Mouse (Mus musculus) kidney, embryonic 16.5 days (tissue): ENCODE measurements around the gene Lrrc59. TPM values are rescaled to one million over a fixed set of nuclear protein-coding genes. Genes with fewer than 3 reads are reported as not detected.
"Not testable (repeated sequence)": the region's sequence is repeated elsewhere in the genome, so short reads cannot be mapped to it uniquely, and the experiment has no call there.

Source experiments
- ATAC-seq: fragments of 200-750 bp; cut with Nextera tagmentation; 2 replicates; pipeline ENCODE4 v1.8.0; 2017; ENCODE audit warnings: moderate TSS enrichment; ENCODE audit not compliant: low FRiP score, low TSS enrichment
- H3K27ac ChIP-seq: fragments of 300-500 bp; sonication (generic); 2 replicates; pipeline ENCODE4 v1.5.1; 2014; ENCODE audit warnings: low read length
- H3K27me3 ChIP-seq: fragments of 300-500 bp; sonication (generic); 2 replicates; pipeline ENCODE4 v1.6.1; 2014; ENCODE audit warnings: low read length, control low read depth, mixed read lengths; ENCODE audit not compliant: insufficient read depth
- H3K36me3 ChIP-seq: fragments of 300-500 bp; sonication (generic); 2 replicates; pipeline ENCODE4 v1.6.1; 2014; ENCODE audit warnings: low read length, control low read depth, mixed read lengths; ENCODE audit not compliant: insufficient read depth
- H3K4me1 ChIP-seq: fragments of 300-500 bp; sonication (generic); 2 replicates; pipeline ENCODE4 v1.6.1; 2014; ENCODE audit warnings: low read length, control low read depth, mixed read lengths; ENCODE audit not compliant: insufficient read depth
- H3K4me2 ChIP-seq: fragments of 300-500 bp; sonication (generic); replicated peaks from 2 replicates; pipeline ENCODE4 v1.6.1; 2014; ENCODE audit warnings: low read depth, low read length
- H3K4me3 ChIP-seq: fragments of 300-500 bp; sonication (generic); 2 replicates; pipeline ENCODE4 v1.5.1; 2014; ENCODE audit warnings: mild to moderate bottlenecking, low read length
- H3K9ac ChIP-seq: fragments of 300-500 bp; sonication (generic); replicated peaks from 2 replicates; pipeline ENCODE4 v1.6.1; 2014; ENCODE audit warnings: low read length
- H3K9me3 ChIP-seq: fragments of 300-500 bp; sonication (generic); 2 replicates; pipeline ENCODE4 v1.6.1; 2016; ENCODE audit warnings: low read length, control low read depth
- WGBS: fragments of 180-500 bp; shearing (Covaris S2); extraction: QIAGEN DNeasy Blood & Tissue Kit; methylation state at CpG from one replicate; pipeline ENCODE4 v1.1.7; 2014; 5-methylcytosine and 5-hydroxymethylcytosine counted together
- polyA plus RNA-seq: library from polyadenylated mRNA; unstranded; fragments of >200 nt; fragmentation: Nextera tagmentation; extraction: Ambion mirVana; gene quantifications from 2 replicates; pipeline ENCODE4 v1.2.1, GENCODE M21; 2015

Gene Lrrc59
- polyA plus RNA-seq, 1 experiment from 2014 or later, result 218 TPM

- Histone ChIP-seq H3K27me3 (no peaks in the 10 kb centered on the region), H3K4me2 (peak overlapping the region; percentile 85), H3K27ac (peak overlapping the region; percentile 55; the same call in 1 of the 2 replicates), H3K4me1 (peaks cover 13% of the 10 kb centered on the region), H3K36me3 (peaks cover 24% of the 10 kb centered on the region), H3K4me3 (peak overlapping the region; percentile 100), H3K9me3 (no peaks in the 10 kb centered on the region), H3K9ac (peak overlapping the region; percentile 92)
- 11% methylated on average over 26 of the region's 26 CpGs for WGBS
- peak; percentile 46; the same call in 1 of the 2 replicates for ATAC-seq
These were observed 838 bp downstream of the Lrrc59 start for GRCm38 (mm10) chr11:94630199-94631011.

DNA sequence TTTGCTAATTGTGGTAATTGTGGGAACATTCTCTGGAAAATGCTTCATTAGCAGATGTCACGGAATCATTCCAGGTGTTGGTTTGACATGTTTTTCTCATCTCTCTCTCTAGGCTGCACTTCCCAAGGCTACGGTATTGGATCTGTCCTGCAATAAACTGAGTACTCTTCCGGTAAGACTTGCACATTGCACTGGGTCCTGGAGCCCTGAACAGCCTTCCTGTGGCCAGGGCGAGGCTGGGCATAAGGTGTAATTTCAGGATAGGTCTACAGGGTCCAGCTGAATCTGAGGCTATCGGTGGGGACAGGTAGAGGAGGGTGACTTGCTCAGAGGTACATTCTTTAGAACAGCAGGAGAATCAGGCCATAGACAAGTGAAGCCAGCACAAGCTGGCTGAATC, 2.4 kb downstream of the Lrrc59 start:
- H3K4me1 ChIP-seq, result peaks cover 13% of the 10 kb centered on the region
- ATAC-seq, result no peak
- no peak overlapping the region for H3K4me3 ChIP-seq
- 94% methylated on average over 5 of the region's 5 CpGs for WGBS
- no peaks in the 10 kb centered on the region for H3K27me3 ChIP-seq
- no peak overlapping the region for H3K27ac ChIP-seq
- H3K9ac ChIP-seq, result no peak overlapping the region
- peaks cover 39% of the 10 kb centered on the region for H3K36me3 ChIP-seq
- no peak overlapping the region for H3K4me2 ChIP-seq
- H3K9me3 ChIP-seq, result no peaks in the 10 kb centered on the region

DNA sequence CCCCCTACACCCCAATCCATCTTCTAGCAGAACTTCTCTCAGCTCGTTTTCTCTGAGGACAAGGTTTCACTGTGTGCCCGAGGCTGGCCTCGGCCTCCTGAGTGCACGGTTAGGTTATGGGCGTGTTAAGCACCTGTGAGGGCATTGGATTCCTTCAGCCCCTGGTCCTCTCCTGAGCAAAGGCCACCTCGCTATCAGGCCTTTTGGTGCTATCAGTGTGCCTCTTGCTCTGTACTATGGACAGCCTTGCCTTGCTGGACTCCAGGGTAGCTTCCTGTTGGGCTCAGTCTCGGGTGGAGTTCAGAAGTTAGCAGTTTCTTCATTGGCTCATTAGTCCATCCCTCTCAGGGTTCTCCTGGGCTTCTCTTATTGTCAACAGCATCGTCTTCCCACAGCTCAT, 3.4 kb downstream of the Lrrc59 start:
- peaks cover 50% of the 10 kb centered on the region for H3K36me3 ChIP-seq
- 84% methylated on average over 8 of the region's 8 CpGs for WGBS
- no peaks in the 10 kb centered on the region for H3K9me3 ChIP-seq
- peaks cover 13% of the 10 kb centered on the region for H3K4me1 ChIP-seq
- no peak overlapping the region for H3K4me3 ChIP-seq
- no peak for ATAC-seq
- H3K4me2 ChIP-seq, result no peak overlapping the region
- H3K9ac ChIP-seq, result no peak overlapping the region
- H3K27ac ChIP-seq, result no peak overlapping the region
- no peaks in the 10 kb centered on the region for H3K27me3 ChIP-seq

DNA sequence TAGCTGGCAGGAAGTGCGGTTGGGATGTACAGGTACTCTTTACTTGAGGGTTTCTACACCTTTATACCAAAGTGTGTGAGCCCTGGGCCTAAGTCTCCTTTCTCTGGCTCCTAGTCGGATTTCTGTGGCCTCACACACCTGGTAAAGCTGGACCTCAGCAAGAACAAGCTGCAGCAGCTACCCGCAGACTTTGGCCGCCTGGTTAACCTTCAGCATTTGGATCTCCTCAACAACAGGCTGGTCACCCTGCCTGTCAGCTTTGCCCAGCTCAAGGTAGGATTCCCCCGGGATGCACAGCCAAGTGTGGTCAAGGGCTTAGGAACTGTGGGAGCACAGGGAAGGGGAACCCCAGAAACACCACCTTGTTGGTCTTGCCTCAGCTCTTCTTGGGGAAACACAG, 4.9 kb downstream of the Lrrc59 start:
- no peaks in the 10 kb centered on the region for H3K9me3 ChIP-seq
- WGBS, result 90% methylated on average over 5 of the region's 5 CpGs
- peaks cover 13% of the 10 kb centered on the region for H3K4me1 ChIP-seq
- no peak overlapping the region for H3K9ac ChIP-seq
- H3K36me3 ChIP-seq, result peaks cover 64% of the 10 kb centered on the region
- no peak overlapping the region for H3K4me3 ChIP-seq
- ATAC-seq, result no peak
- H3K4me2 ChIP-seq, result no peak overlapping the region
- H3K27ac ChIP-seq, result no peak overlapping the region
- no peaks in the 10 kb centered on the region for H3K27me3 ChIP-seq

DNA sequence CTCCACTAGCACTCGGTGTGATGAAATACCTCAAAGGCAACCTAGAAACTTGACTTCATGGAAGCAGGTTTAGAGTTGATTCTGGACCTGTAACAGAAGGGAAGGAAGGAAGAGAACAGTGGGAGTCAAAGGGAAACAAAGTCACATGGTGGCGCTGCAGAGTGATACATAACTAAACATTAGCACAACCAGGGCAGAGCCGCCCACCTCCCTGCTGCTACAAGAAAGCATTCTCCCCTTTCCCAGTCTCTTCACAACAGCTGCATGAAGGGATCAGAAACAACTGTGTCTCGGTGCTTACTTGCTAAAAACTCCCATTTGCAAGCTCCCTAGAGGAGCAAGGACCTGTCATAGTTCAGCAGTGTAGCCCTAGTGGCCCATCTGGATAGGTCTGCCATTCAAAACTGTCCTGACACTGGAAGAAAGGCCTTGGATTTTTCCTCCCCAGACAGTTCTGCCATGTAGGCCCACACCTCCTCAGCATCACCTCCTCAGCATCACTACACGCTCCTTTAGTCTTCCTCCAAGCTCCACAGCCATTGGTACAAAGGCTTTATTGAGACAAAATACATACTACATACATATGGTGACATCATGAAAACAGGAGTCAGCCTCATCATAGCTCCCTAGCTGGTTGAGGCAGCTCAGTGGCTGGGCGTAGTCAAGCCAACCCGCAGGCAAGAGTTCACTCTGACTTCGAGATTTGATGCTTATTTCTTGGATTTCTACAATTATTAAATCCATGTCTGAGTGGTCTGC, 15.1 kb downstream of the Lrrc59 start:
- H3K4me2 ChIP-seq, result no peak overlapping the region
- H3K36me3 ChIP-seq, result peaks cover 74% of the 10 kb centered on the region
- WGBS, result 89% methylated on average over 8 of the region's 8 CpGs
- no peaks in the 10 kb centered on the region for H3K9me3 ChIP-seq
- H3K4me3 ChIP-seq, result no peak overlapping the region
- no peak overlapping the region for H3K9ac ChIP-seq
- H3K27ac ChIP-seq, result no peak overlapping the region
- no peaks in the 10 kb centered on the region for H3K4me1 ChIP-seq
- H3K27me3 ChIP-seq, result no peaks in the 10 kb centered on the region
- ATAC-seq, result no peak

GRCm38 (mm10) chr11:94646457-94646856, 16.9 kb downstream of the Lrrc59 start:
- no peak overlapping the region for H3K9ac ChIP-seq
- H3K4me2 ChIP-seq, result no peak overlapping the region
- no peaks in the 10 kb centered on the region for H3K4me1 ChIP-seq
- H3K27ac ChIP-seq, result no peak overlapping the region
- H3K4me3 ChIP-seq, result no peak overlapping the region
- no peak for ATAC-seq
- no peaks in the 10 kb centered on the region for H3K9me3 ChIP-seq
- H3K27me3 ChIP-seq, result no peaks in the 10 kb centered on the region
- H3K36me3 ChIP-seq, result peaks cover 59% of the 10 kb centered on the region
- WGBS, result 88% methylated on average over 4 of the region's 4 CpGs

DNA sequence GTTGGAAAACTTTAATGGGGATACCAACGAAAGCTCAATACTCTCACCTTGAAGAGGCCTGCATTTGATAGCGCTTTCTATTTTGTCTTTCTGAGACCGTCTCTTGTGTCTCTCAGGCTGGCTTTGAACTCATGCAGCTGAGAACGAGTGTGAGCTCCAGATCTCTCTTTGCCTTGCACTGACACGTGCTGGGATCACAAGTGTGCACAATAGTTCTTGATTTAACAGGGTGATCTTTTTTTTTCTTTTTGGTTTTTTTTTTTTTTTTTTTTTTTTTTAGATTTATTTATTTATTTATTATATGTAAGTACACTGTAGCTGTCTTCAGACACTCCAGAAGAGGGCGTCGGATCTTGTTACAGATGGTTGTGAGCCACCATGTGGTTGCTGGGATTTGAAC, 21.7 kb downstream of the Lrrc59 start:
- WGBS, result 97% methylated on average over 5 of the region's 7 CpGs
- H3K4me1 ChIP-seq, result peaks cover 12% of the 10 kb centered on the region
- H3K36me3 ChIP-seq, result peaks cover 22% of the 10 kb centered on the region
- ATAC-seq, H3K27me3 ChIP-seq, H3K9me3 ChIP-seq, H3K27ac ChIP-seq, H3K4me2 ChIP-seq, H3K9ac ChIP-seq, H3K4me3 ChIP-seq: not testable (repeated sequence)

GRCm38 (mm10) chr11:94652973-94653372, 23.4 kb downstream of the Lrrc59 start:
- Histone ChIP-seq H3K4me1 (peaks cover 12% of the 10 kb centered on the region), H3K9me3 (no peaks in the 10 kb centered on the region), H3K4me2 (peak overlapping the region; percentile 76), H3K27me3 (no peaks in the 10 kb centered on the region), H3K4me3 (peak overlapping the region; percentile 72), H3K36me3 (peaks cover 11% of the 10 kb centered on the region), H3K9ac (peak overlapping the region; percentile 78), H3K27ac (no peak overlapping the region)
- 47% methylated on average over 8 of the region's 8 CpGs for WGBS
- no peak for ATAC-seq

GRCm38 (mm10) chr11:94653663-94654436, 24.3 kb downstream of the Lrrc59 start, which contains the start of the genes Mrpl27 and Eme1:
TSS of gene Mrpl27 (plus strand) at chr11:94653767.
TSS of gene Eme1 (minus strand) at chr11:94653964.
- H3K4me3 ChIP-seq, result peak within 1 kb of the TSS; percentile 72
- no peaks in the 10 kb centered on the region for H3K9me3 ChIP-seq
- H3K36me3 ChIP-seq, result peaks cover 16% of the 10 kb centered on the region
- peak within 1 kb of the TSS; percentile 97 for H3K27ac ChIP-seq
- H3K4me1 ChIP-seq, result peaks cover 12% of the 10 kb centered on the region
- under 1% methylated on average over 32 of the region's 32 CpGs for WGBS
- no peaks in the 10 kb centered on the region for H3K27me3 ChIP-seq
- peak within 1 kb of the TSS; percentile 76 for H3K4me2 ChIP-seq
- H3K9ac ChIP-seq, result peak within 1 kb of the TSS; percentile 78
- ATAC-seq, result peak; percentile 91
